Mouse (Mus musculus): ENCODE measurements at regions not wholly inside any gene's neighbourhood (a gene's known extent, or its start where the extent isn't known, plus 50 kb on each side); places are given as distances from the start of the nearest gene placed in this dataset.

GRCm38 (mm10) chr10:16231821-16232220 lies 1491.2 kb upstream of the Cited2 start:
- H3K9me3 ChIP-seq (replicated peaks) = no peaks in the 10 kb centered on the region
- H3K4me3 ChIP-seq = no peak overlapping the region
- no peaks in the 10 kb centered on the region for H3K27me3 ChIP-seq (replicated peaks)
- no peak overlapping the region for H3K9ac ChIP-seq
- no peaks in the 10 kb centered on the region for H3K36me3 ChIP-seq
- ATAC-seq = no peak
- WGBS (ENCODE audit: insufficient replicate concordance) = 81% methylated on average over 2 of the region's 2 CpGs
- H3K4me2 ChIP-seq = no peak overlapping the region
- no peak overlapping the region for H3K27ac ChIP-seq
- no peaks in the 10 kb centered on the region for H3K4me1 ChIP-seq

- no peaks in the 10 kb centered on the region for H3K9me3 ChIP-seq (replicated peaks)
- H3K36me3 ChIP-seq = no peaks in the 10 kb centered on the region
- no peak overlapping the region for H3K27ac ChIP-seq
- no peak for ATAC-seq
- no peak overlapping the region for H3K9ac ChIP-seq
- no peaks in the 10 kb centered on the region for H3K4me1 ChIP-seq
- 66% methylated on average over 4 of the region's 4 CpGs for WGBS (ENCODE audit: insufficient replicate concordance)
- H3K4me3 ChIP-seq = no peak overlapping the region
- no peak overlapping the region for H3K4me2 ChIP-seq
- H3K27me3 ChIP-seq (replicated peaks) = no peaks in the 10 kb centered on the region
Measured at GRCm38 (mm10) chr10:16233612-16234106, 1489.4 kb upstream of the Cited2 start.

GRCm38 (mm10) chr10:16256329-16256728 lies 1466.7 kb upstream of the Cited2 start:
- Histone ChIP-seq H3K4me2 (no peak overlapping the region), H3K9me3 (replicated peaks) (no peaks in the 10 kb centered on the region), H3K27ac (no peak overlapping the region), H3K27me3 (replicated peaks) (no peaks in the 10 kb centered on the region), H3K4me3 (no peak overlapping the region), H3K36me3 (no peaks in the 10 kb centered on the region), H3K4me1 (no peaks in the 10 kb centered on the region), H3K9ac (no peak overlapping the region)
- no peak for ATAC-seq

GRCm38 (mm10) chr10:16272786-16273185 lies 1450.2 kb upstream of the Cited2 start:
- no peak for ATAC-seq
- WGBS (ENCODE audit: insufficient replicate concordance) = 64% methylated on average over 5 of the region's 5 CpGs

GRCm38 (mm10) chr10:16317026-16317425 lies 1406.0 kb upstream of the Cited2 start:
- ATAC-seq = no peak
- no peak overlapping the region for H3K4me3 ChIP-seq
- H3K4me1 ChIP-seq = no peaks in the 10 kb centered on the region
- no peak overlapping the region for H3K9ac ChIP-seq
- no peak overlapping the region for H3K27ac ChIP-seq
- no peaks in the 10 kb centered on the region for H3K9me3 ChIP-seq (replicated peaks)
- H3K36me3 ChIP-seq = no peaks in the 10 kb centered on the region
- WGBS (ENCODE audit: insufficient replicate concordance) = 65% methylated on average over 10 of the region's 10 CpGs
- H3K4me2 ChIP-seq = no peak overlapping the region
- H3K27me3 ChIP-seq (replicated peaks) = no peaks in the 10 kb centered on the region

More at GRCm38 (mm10) chr10:16272786-16273185, 1450.2 kb upstream of the Cited2 start:
- Histone ChIP-seq H3K9me3 (replicated peaks) (no peaks in the 10 kb centered on the region), H3K4me3 (no peak overlapping the region), H3K36me3 (no peaks in the 10 kb centered on the region), H3K9ac (no peak overlapping the region), H3K4me1 (no peaks in the 10 kb centered on the region), H3K27me3 (replicated peaks) (no peaks in the 10 kb centered on the region), H3K27ac (no peak overlapping the region), H3K4me2 (no peak overlapping the region)

GRCm38 (mm10) chr10:16337546-16337945 lies 1385.5 kb upstream of the Cited2 start:
- no peak overlapping the region for H3K9ac ChIP-seq
- no peaks in the 10 kb centered on the region for H3K9me3 ChIP-seq (replicated peaks)
- H3K4me1 ChIP-seq = no peaks in the 10 kb centered on the region
- no peak overlapping the region for H3K4me2 ChIP-seq
- no peak overlapping the region for H3K27ac ChIP-seq
- no peaks in the 10 kb centered on the region for H3K36me3 ChIP-seq
- no peak for ATAC-seq
- H3K4me3 ChIP-seq = no peak overlapping the region
- WGBS (ENCODE audit: insufficient replicate concordance) = 74% methylated on average over 1 of the region's 1 CpGs
- no peaks in the 10 kb centered on the region for H3K27me3 ChIP-seq (replicated peaks)

- Histone ChIP-seq H3K4me3 (no peak overlapping the region), H3K27ac (no peak overlapping the region), H3K9me3 (replicated peaks) (no peaks in the 10 kb centered on the region), H3K9ac (no peak overlapping the region), H3K27me3 (replicated peaks) (no peaks in the 10 kb centered on the region), H3K4me2 (no peak overlapping the region), H3K4me1 (no peaks in the 10 kb centered on the region), H3K36me3 (no peaks in the 10 kb centered on the region)
- no peak for ATAC-seq
Measured at GRCm38 (mm10) chr10:16341496-16341895, 1381.5 kb upstream of the Cited2 start.

- peak; percentile 42; the same call in 1 of the 2 replicates for ATAC-seq
- no peaks in the 10 kb centered on the region for H3K36me3 ChIP-seq
- no peak overlapping the region for H3K4me3 ChIP-seq
- no peak overlapping the region for H3K27ac ChIP-seq
- no peaks in the 10 kb centered on the region for H3K27me3 ChIP-seq (replicated peaks)
- no peaks in the 10 kb centered on the region for H3K4me1 ChIP-seq
- 33% methylated on average over 3 of the region's 3 CpGs for WGBS (ENCODE audit: insufficient replicate concordance)
- H3K4me2 ChIP-seq = no peak overlapping the region
- H3K9me3 ChIP-seq (replicated peaks) = no peaks in the 10 kb centered on the region
- no peak overlapping the region for H3K9ac ChIP-seq
Measured at GRCm38 (mm10) chr10:16364001-16364400, 1359.0 kb upstream of the Cited2 start.

Measured in liver, embryonic 12.5 days (tissue).